Mouse (Mus musculus): Measurements from ENCODE around the gene Ackr4.

Gene Ackr4

DNA sequence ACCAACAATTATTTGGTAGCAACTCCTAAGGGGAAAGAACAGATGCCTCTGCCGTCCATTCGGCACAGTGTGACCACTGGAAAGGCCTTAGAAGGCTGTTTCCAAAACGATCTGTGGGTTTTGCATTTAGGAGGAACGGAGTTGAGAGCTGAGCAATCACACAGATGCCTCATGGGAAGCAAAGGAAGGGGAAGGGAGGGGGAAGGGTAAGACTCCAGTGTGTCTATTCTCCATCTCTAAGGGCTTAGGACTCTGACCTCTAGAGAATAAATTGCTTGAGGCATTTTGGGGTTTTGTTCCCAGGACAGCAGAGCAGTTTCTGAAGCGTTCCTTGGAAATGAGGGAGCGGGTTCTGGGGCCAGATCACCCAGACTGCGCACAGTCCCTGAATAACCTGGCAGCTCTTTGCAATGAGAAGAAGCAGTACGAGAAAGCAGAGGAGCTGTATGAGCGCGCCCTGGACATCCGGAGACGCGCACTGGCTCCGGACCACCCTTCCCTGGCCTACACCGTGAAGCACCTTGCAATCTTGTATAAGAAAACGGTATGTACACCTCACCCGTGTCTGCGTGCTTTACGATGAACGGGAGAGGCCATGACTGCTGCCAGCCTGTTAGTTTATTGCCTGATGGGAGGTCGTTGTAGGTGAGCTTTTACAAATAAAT lies 87.6 kb downstream of the Ackr4 start:
- no peak for DNase-seq

DNA sequence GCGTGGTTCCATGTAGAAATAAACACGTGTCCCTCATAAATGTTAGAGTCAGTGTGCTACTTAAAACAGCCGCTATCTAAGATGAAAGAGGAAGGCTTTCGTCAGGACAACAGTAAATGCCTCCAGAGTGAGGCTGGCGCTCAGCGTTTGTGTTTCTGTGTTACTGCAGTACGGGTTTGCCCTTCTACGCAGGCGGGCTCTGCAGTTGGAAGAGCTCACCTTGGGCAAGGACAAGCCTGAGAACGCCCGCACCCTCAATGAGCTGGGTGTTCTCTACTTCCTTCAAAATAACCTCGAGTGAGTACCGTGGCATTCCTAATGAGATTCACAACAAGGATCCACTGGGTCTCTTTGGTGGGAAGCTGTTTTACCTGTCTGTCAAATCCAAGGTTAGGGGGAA lies 88.5 kb downstream of the Ackr4 start:
- DNase-seq: no peak

DNA sequence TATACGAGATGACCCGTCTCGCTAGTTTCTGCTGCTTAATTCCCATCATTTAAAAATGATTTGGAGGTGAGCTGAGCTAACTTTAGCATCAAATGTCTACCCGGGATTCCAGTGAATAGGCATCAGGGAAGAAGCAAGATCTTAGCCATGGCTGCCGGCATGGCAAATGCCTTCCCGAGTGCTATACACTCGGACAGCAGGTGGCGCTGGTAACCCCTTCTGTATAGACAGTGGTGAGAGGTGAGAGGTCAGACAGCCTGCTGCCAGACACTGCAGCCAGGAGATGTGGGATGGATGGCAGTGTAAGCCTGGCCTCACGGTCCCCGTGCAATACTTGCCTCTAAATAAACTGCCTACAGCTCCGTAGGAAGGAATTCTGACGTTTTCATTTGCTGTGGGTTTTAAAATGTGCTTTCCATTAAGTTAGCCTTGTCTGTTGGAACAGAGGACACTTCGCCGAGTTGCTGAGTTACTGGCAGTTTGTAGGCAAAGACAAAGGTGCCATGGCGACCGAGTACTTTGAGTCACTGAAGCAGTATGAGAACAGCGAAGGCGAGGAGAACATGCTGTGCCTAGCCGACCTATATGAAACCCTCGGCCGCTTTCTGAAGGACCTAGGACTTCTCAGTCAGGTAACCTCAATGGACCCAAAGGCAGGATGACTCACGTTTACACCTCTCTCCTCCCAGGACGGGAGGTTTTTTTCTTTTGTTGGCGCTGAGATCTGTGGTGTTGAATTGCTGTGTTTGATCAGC lies 91.3 kb downstream of the Ackr4 start:
- peak; percentile 80 for DNase-seq

DNA sequence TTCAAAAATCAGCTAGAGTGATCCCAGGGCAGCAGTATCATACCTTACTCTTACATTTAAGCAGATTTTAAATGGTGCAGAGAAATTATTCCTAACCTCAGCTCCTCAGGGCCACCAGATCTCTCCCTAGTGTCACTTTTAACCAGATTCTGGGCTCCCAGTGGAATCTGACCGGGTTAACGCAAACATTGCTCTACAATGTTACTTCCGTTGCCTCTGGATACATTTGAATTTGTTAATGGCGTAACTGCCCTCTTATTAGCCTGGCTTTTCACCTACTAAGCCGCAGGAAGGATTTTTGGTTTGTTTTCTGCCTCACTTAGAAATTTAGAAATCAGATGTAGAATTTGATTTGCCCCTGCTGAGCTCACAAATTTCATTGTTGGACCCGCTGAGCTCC lies 92.0 kb downstream of the Ackr4 start:
- no peak for DNase-seq

DNA sequence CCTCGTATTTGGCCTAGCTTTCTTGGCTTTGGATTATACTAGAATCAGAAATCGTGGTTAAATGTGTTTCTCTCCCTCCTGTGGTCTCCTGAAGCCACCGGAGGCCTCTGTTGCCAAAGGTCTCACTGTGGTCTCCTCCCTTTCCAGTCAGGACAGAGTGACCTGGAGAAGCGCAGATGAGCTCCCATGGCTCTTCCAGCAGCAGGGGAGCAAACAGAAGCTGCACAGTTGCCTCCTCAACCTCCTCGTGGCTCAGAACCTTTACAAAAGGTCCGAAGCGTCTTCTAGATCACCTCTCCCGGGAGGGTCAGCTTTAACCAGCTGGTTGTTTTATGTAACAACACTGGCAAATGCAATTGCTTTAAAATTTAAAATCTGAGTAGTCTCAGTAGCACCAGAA lies 92.5 kb downstream of the Ackr4 start:
- no peak for DNase-seq

All from kidney, adult 9 months (tissue).